Mouse (Mus musculus): ENCODE measurements around the gene Cic. TPM values are rescaled to one million over a fixed set of nuclear protein-coding genes. Genes with fewer than 3 reads are reported as not detected.
A peak's percentile ranks its signal among the peaks of the same experiment; 100 is the strongest.

The Cic gene
- total and polyA plus RNA-seq, 3 experiments: 41.6 to 62.9 (median 62.8) TPM

DNA sequence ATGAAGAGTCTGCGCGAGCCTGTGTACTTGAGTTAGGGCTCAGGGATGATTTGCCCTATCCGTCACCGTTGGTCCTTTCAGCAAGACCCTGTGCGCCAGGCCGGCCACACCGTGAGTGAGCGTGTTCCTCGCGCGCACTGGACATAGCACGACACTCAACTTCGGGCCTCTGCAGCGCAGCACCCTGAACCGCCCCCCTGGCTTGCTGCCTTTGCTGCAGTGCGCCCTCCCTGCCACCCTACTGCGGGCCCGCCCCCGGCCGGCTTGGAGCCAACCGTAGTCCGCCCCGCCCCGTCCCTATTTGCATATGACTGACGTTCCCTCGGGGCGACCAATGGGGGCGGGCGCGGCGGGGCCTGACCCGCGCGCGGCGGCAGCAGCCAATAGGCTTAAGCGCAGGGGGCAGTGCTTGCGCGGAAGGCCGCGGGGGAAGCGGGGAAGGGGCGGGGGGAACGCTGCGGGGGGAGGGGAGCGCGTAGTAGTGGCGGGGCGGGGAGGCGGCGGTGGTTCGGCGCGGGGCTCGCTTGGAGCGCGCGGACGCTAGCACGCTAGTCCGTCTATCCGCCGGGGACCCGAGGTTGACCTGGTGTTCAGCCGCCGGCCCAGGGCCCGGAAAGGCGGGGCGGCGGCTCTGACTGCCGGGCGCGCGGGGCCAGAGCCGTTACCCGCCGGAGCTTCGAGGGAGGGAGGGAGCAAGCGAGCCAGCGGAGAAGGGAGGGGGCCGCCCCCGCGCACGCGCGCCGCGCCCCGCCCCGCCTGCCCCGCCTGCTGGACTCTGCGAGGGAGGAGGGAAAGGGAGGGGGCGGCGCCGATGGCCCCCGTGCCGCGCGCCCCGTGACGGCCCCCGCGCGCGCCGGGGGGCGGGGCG is 14.5 kb downstream of the Cic start:
- peak; percentile 7; the same call in 1 of the 2 replicates for TF ChIP-seq CTCF (IDR thresholded peaks at IDR 0.05)
- peak; percentile 72; the same call in 1 of the 2 replicates for TF ChIP-seq EP300 (IDR thresholded peaks at IDR 0.05; ENCODE audit: insufficient read depth, low read depth, low read length)
- peak; percentile 93 for TF ChIP-seq POLR2A (IDR thresholded peaks at IDR 0.05; ENCODE audit: insufficient read depth, low read depth, low read length)
- H3K4me3 ChIP-seq: peak overlapping the region; percentile 87
- H3K4me1 ChIP-seq (ENCODE audit: control insufficient read depth, insufficient read depth, low read length): peaks cover 25% of the 10 kb centered on the region
- H3K79me2 ChIP-seq (replicated peaks; ENCODE audit: control insufficient read depth, insufficient read depth, low read length): no peaks in the 10 kb centered on the region
- peak overlapping the region; percentile 98 for H3K27ac ChIP-seq
- intact Hi-C loops (cut with DNase I): no loop called here
- no peaks in the 10 kb centered on the region for H3K27me3 ChIP-seq (ENCODE audit: control insufficient read depth, insufficient read depth, low read length)
- under 1% methylated on average over 77 of the region's 108 CpGs for WGBS
- H3K9ac ChIP-seq (ENCODE audit: low read depth, low read length): peak overlapping the region; percentile 86
- peak; percentile 97 to 98 for DNase-seq
- peaks cover 3% of the 10 kb centered on the region; the same call in 1 of the 2 replicates for H3K36me3 ChIP-seq (ENCODE audit: control insufficient read depth, insufficient read depth, low read length)

DNA sequence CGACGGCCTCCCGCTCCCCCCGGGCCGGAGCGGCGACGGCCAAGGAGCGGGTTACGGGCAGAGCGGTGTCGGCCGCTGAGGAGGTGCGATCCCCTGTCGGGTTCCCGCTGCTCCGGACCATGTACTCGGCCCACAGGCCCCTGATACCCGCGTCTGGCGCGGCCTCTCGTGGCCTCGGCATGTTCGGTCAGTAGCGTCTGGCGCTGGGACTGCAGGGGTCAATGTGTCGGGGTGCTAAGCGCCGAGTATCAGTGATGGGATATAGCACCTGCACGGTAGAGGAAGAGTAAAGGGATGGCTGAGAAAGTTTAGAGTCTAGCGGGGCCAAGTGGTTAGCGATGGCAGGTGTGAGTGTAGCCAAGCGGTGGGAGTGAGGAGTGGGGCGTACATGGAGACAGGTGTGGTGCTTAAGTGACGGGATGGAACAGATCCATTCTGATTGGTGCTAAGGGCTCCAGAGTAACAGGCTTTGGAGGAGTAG is 15.3 kb downstream of the Cic start:
- no peaks in the 10 kb centered on the region for H3K79me2 ChIP-seq (replicated peaks; ENCODE audit: control insufficient read depth, insufficient read depth, low read length)
- H3K9ac ChIP-seq (ENCODE audit: low read depth, low read length): peak overlapping the region; percentile 68
- 1% methylated on average over 32 of the region's 36 CpGs for WGBS
- TF ChIP-seq POLR2A (IDR thresholded peaks at IDR 0.05; ENCODE audit: insufficient read depth, low read depth, low read length) (no peak), CTCF (IDR thresholded peaks at IDR 0.05) (peak; percentile 25; the same call in 1 of the 2 replicates)
- H3K4me3 ChIP-seq: peak overlapping the region; percentile 87
- H3K27ac ChIP-seq: peak overlapping the region; percentile 98
- H3K36me3 ChIP-seq (ENCODE audit: control insufficient read depth, insufficient read depth, low read length): peaks cover 1% of the 10 kb centered on the region; the same call in 1 of the 2 replicates
- intact Hi-C loops (cut with DNase I): no loop called here
- DNase-seq: peak in 1 of 2 experiments; percentile 74
- H3K27me3 ChIP-seq (ENCODE audit: control insufficient read depth, insufficient read depth, low read length): no peaks in the 10 kb centered on the region
- H3K4me1 ChIP-seq (ENCODE audit: control insufficient read depth, insufficient read depth, low read length): peaks cover 20% of the 10 kb centered on the region

DNA sequence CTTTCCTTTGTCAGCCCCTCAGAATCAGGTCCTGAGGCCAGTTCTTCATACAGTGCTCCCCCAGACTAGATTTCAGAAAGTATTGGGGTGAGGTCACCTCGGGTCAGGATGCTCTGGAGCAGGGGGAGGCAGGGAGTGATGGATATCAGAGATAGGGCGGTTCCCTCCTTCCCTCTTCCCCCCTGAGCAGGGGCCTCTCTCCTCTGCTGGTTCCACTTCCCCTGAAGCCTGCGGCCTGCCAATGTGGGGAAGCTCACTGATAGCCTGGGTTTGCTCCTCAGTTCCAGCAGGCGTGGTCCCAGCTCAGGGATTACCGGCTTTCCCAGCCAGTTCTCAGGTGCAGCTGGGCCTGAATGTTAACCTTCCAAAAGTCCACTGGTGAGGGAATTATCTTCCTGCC is 16.1 kb downstream of the Cic start:
- no peaks in the 10 kb centered on the region for H3K79me2 ChIP-seq (replicated peaks; ENCODE audit: control insufficient read depth, insufficient read depth, low read length)
- DNase-seq: peak; percentile 51 to 53
- H3K36me3 ChIP-seq (ENCODE audit: control insufficient read depth, insufficient read depth, low read length): no peaks in the 10 kb centered on the region
- H3K27me3 ChIP-seq (ENCODE audit: control insufficient read depth, insufficient read depth, low read length): no peaks in the 10 kb centered on the region
- WGBS: 10% methylated on average over 5 of the region's 5 CpGs
- H3K4me3 ChIP-seq: no peak overlapping the region; the same call in 1 of the 2 replicates
- intact Hi-C loops (cut with DNase I): loop anchor here (1.0 kb wide), 1 partner anchor 33 kb away; no protein-coding TSS in a partner anchor
- H3K9ac ChIP-seq (ENCODE audit: low read depth, low read length): no peak overlapping the region
- peaks cover 20% of the 10 kb centered on the region for H3K4me1 ChIP-seq (ENCODE audit: control insufficient read depth, insufficient read depth, low read length)
- no peak for TF ChIP-seq CTCF (IDR thresholded peaks at IDR 0.05)
- no peak for TF ChIP-seq EP300 (IDR thresholded peaks at IDR 0.05; ENCODE audit: insufficient read depth, low read depth, low read length)
- TF ChIP-seq POLR2A (IDR thresholded peaks at IDR 0.05; ENCODE audit: insufficient read depth, low read depth, low read length): no peak
- H3K27ac ChIP-seq: peak overlapping the region; percentile 33; the same call in 1 of the 2 replicates

DNA sequence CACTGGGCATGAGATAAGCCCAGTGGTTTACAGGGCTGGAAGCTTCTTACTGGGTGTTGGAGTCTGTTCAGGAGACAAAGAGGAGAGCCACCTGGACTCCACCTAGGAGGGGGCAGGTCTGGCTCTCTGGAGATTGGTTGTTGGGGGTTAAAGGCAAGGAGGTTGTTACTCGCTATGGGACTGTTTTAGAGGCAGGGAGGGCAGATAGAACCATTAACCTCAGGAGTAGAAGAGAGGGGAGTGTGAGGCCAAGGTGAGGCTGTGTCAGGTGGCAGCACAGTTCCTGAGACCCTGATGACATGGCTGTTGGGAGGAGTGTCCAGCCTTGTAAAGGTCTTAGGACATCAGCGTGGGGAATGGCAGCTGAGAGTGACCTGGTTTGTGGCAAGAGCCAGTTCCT is 16.7 kb downstream of the Cic start:
- no peak for TF ChIP-seq EP300 (IDR thresholded peaks at IDR 0.05; ENCODE audit: insufficient read depth, low read depth, low read length)
- no peak for TF ChIP-seq POLR2A (IDR thresholded peaks at IDR 0.05; ENCODE audit: insufficient read depth, low read depth, low read length)
- TF ChIP-seq CTCF (IDR thresholded peaks at IDR 0.05): no peak
- Histone ChIP-seq H3K9ac (ENCODE audit: low read depth, low read length) (no peak overlapping the region), H3K36me3 (ENCODE audit: control insufficient read depth, insufficient read depth, low read length) (no peaks in the 10 kb centered on the region), H3K27ac (peak overlapping the region; percentile 33; the same call in 1 of the 2 replicates), H3K79me2 (replicated peaks; ENCODE audit: control insufficient read depth, insufficient read depth, low read length) (no peaks in the 10 kb centered on the region), H3K4me3 (no peak overlapping the region), H3K27me3 (ENCODE audit: control insufficient read depth, insufficient read depth, low read length) (no peaks in the 10 kb centered on the region), H3K4me1 (ENCODE audit: control insufficient read depth, insufficient read depth, low read length) (peaks cover 20% of the 10 kb centered on the region)
- intact Hi-C loops (cut with DNase I): loop anchor here (1.0 kb wide), 1 partner anchor 32 kb away; no protein-coding TSS in a partner anchor
- peak in 1 of 2 experiments; percentile 16 for DNase-seq
- WGBS: 50% methylated on average over 2 of the region's 2 CpGs

GRCm38 (mm10) chr7:25284766-25285165 is 17.3 kb downstream of the Cic start:
- WGBS: 58% methylated on average over 5 of the region's 5 CpGs
- Histone ChIP-seq H3K9ac (ENCODE audit: low read depth, low read length) (no peak overlapping the region), H3K36me3 (ENCODE audit: control insufficient read depth, insufficient read depth, low read length) (no peaks in the 10 kb centered on the region)

More at GRCm38 (mm10) chr7:25284766-25285165, 17.3 kb downstream of the Cic start:
- Histone ChIP-seq H3K27me3 (ENCODE audit: control insufficient read depth, insufficient read depth, low read length) (no peaks in the 10 kb centered on the region), H3K27ac (no peak overlapping the region), H3K4me3 (no peak overlapping the region), H3K4me1 (ENCODE audit: control insufficient read depth, insufficient read depth, low read length) (peaks cover 20% of the 10 kb centered on the region), H3K79me2 (replicated peaks; ENCODE audit: control insufficient read depth, insufficient read depth, low read length) (no peaks in the 10 kb centered on the region)
- no peak for DNase-seq
- TF ChIP-seq POLR2A (IDR thresholded peaks at IDR 0.05; ENCODE audit: insufficient read depth, low read depth, low read length) (no peak), CTCF (IDR thresholded peaks at IDR 0.05) (no peak), EP300 (IDR thresholded peaks at IDR 0.05; ENCODE audit: insufficient read depth, low read depth, low read length) (no peak)
- intact Hi-C loops (cut with DNase I): loop anchor here (1.0 kb wide), 1 partner anchor 32 kb away; no protein-coding TSS in a partner anchor

All from heart, adult 2 months (tissue).